Mouse (Mus musculus): ENCODE measurements at regions not wholly inside any gene's neighbourhood (a gene's known extent, or its start where the extent isn't known, plus 50 kb on each side); places are given as distances from the start of the nearest gene placed in this dataset.

DNA sequence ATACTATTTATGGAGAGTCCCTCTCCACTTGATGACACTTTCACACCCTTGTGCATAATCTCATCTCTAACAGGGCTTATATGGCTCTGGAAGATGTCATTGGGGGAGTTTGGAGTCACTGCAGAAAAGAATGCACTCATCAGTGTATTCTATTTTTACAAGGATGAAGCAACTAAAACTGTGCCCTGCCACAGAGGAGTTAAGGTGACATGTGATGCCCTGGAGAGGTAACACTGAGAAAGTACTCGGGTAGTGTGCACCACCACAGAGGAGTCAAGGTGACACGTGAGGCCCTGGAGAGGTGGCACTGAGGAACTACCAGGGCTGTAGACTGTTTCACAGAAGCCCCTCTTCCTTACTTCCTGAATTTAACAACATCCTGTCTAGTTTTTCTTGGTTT lies 53.2 kb downstream of the Tigd2 start:
- in situ Hi-C loops (cut with MboI, MseI), result loop anchor here (5.0 to 25.0 kb wide), 2 partner anchors 45 to 175 kb away; partner anchors contain the start of gene Gprin3 (in 1 of the 2)

DNA sequence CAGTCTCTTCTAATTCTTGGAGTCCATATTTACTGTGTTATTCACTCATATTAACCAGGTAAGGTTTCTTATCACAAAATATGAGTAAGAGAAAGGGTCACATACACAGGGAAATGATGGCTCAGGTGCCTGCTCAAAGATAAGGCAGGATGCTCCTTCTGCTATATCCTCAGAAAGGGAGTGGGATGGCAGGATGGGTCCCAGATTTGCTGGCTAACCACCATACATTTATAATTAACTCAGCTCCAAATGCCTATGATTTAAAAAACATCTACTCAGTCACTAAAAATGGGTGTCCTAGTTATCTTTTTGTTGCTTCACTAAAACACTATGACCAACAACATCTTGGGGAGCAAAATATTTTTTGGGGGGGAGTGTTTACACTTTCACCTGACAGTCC lies 56.3 kb downstream of the Tigd2 start:
- in situ Hi-C loops (cut with MboI, MseI), result loop anchor here (5.0 to 25.0 kb wide), 2 partner anchors 42 to 172 kb away; partner anchors contain the start of gene Gprin3 (in 1 of the 2)

DNA sequence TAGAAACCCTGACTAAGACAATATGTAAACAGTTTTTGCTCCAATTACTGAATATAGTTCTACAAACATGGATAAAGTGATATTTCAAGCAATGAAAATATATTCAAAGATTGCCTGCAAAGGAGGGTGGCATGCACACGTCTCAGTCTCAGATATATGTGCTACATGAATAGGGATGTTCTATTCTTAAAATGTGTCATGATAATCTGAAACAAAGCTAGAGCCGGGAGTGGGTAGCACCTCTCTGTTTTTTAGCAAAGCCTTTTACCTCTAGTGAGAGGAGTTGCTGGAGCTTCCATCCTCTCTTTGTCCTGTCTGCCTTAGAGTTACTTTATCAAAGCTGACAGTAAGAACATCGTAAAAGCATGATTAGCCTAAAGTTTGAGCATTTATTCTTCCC lies 65.5 kb downstream of the Tigd2 start:
- in situ Hi-C loops (cut with MboI, MseI), result loop anchor here (5.0 to 25.0 kb wide), 2 partner anchors 58 to 163 kb away; partner anchors contain the start of gene Gprin3 (in 1 of the 2)
